In the genomic region with DNA sequence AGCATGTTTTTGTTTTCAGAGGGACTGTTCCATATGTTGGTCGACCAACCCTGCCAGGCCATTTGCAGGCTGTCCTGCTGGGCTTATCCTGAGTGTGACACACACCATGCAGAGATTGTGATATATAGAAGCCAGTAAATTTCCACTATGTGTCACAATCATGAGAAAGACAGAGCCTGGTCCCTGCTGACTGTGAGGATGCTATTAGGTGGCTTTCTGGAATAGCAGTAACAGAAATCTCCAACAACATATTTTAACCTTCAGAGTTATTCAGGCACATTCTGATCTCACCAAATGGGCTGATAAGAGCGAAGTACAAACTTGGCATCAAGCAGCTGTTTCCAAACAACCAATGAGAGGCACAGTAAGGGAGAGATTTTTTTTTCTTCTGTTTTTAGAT, we compare ENCODE assay signal across 12 mouse cellular contexts.
DNase-seq lines count a peak whose midpoint lies in the region; ATAC-seq and TF ChIP-seq lines count a peak whose summit lies in the region.
"Had no signal": no experiment of that assay in that cellular context is flagged by ENCODE, and none has a peak within 500 bp of the region (broad histone marks: within the 10 kb centered on the region; RNA-seq: fewer than 3 reads in every experiment).

No protein-coding gene starts in this region.

- WGBS in heart, embryonic 10.5 days = 27% methylated on average over 2 of the region's 2 CpGs
- WGBS in heart, embryonic 11.5 days (ENCODE audit: insufficient replicate concordance) = 10% methylated on average over 2 of the region's 2 CpGs

- DNase-seq in heart, adult 18-20 months = peak; percentile 57 to 71
- DNase-seq in heart, embryonic 10.5 days (ENCODE audit: low spot score) = no peak
- DNase-seq in 416B (ENCODE audit: low read depth) = peak; percentile 13
- DNase-seq in brain, embryonic 14.5 days (ENCODE audit: low read depth) = peak; percentile 42
- DNase-seq in spleen, postnatal 10 days (ENCODE audit: low spot score in 2 of 2) = no peak
- no peak for DNase-seq in thymus, postnatal 10 days (ENCODE audit: low spot score in 2 of 2)
- no peak for DNase-seq in natural killer cell, adult 2 months (ENCODE audit: low spot score in 2 of 2)
- DNase-seq: thymus, postnatal 36 days had no signal

- no peak for TF ChIP-seq CTCF in brain, embryonic 14.5 days (IDR thresholded peaks at IDR 0.05; ENCODE audit: borderline replicate concordance, extremely low read depth, insufficient read depth, insufficient read length)

- H3K27me3 ChIP-seq in heart, embryonic 10.5 days (ENCODE audit: insufficient read depth, poor library complexity, severe bottlenecking) = no peaks in the 10 kb centered on the region
- no peaks in the 10 kb centered on the region for H3K27me3 ChIP-seq in heart, embryonic 11.5 days (ENCODE audit: control insufficient read depth, insufficient read depth, low read length)
- H3K27me3 ChIP-seq: embryonic facial prominence, embryonic 15.5 days had no signal

- H3K4me1 ChIP-seq in heart, embryonic 10.5 days = no peaks in the 10 kb centered on the region
- H3K4me1 ChIP-seq in heart, embryonic 11.5 days (ENCODE audit: control insufficient read depth, insufficient read depth, low read length) = peaks cover 6% of the 10 kb centered on the region; the same call in 1 of the 2 replicates

- 0 out of 2 replicates have a peak, but pooled peaks have one; percentile 35 for ATAC-seq in heart, embryonic 11.5 days (replicated peaks; ENCODE audit: insufficient number of reproducible peaks, low FRiP score, low TSS enrichment)

- no peak overlapping the region for H3K9ac ChIP-seq in heart, embryonic 11.5 days (ENCODE audit: low read depth, low read length)
- H3K9ac ChIP-seq: embryonic facial prominence, embryonic 15.5 days; liver, embryonic 14.5 days had no signal

- no peak overlapping the region for H3K4me2 ChIP-seq in heart, embryonic 11.5 days
- H3K4me2 ChIP-seq: embryonic facial prominence, embryonic 15.5 days had no signal

- no peaks in the 10 kb centered on the region for H3K9me3 ChIP-seq in heart, embryonic 10.5 days
- no peaks in the 10 kb centered on the region for H3K9me3 ChIP-seq in heart, embryonic 11.5 days (replicated peaks; ENCODE audit: control insufficient read depth, low read length)
- H3K9me3 ChIP-seq: embryonic facial prominence, embryonic 15.5 days had no signal

- H3K4me3 ChIP-seq in heart, embryonic 10.5 days = no peak overlapping the region
- no peak overlapping the region for H3K4me3 ChIP-seq in heart, embryonic 11.5 days (ENCODE audit: low read depth, low read length)
- H3K4me3 ChIP-seq: embryonic facial prominence, embryonic 15.5 days; layer of hippocampus, adult 2 months had no signal

- TF ChIP-seq POLR2A in brain, embryonic 14.5 days (IDR thresholded peaks at IDR 0.05; ENCODE audit: borderline replicate concordance, extremely low read depth, insufficient read depth, insufficient read length, poor library complexity, severe bottlenecking) = no peak

- no peaks in the 10 kb centered on the region for H3K36me3 ChIP-seq in heart, embryonic 10.5 days
- no peaks in the 10 kb centered on the region for H3K36me3 ChIP-seq in heart, embryonic 11.5 days (ENCODE audit: control insufficient read depth, insufficient read depth, low read length)
- H3K36me3 ChIP-seq: embryonic facial prominence, embryonic 15.5 days had no signal

- no peak overlapping the region for H3K27ac ChIP-seq in heart, embryonic 10.5 days
- no peak overlapping the region for H3K27ac ChIP-seq in heart, embryonic 11.5 days (ENCODE audit: low read depth, low read length)
- H3K27ac ChIP-seq: embryonic facial prominence, embryonic 15.5 days; layer of hippocampus, adult 2 months; liver, embryonic 14.5 days had no signal

Comparison
In these comparisons a context has a peak if more than half of its experiments do, and no peak if none do; other contexts are left out.
1. DNase-seq: peak in heart, adult 18-20 months (2 of 2), 416B (single experiment) and brain, embryonic 14.5 days (single experiment); none in heart, embryonic 10.5 days (single experiment), spleen, postnatal 10 days (0 of 2), thymus, postnatal 10 days (0 of 2) and natural killer cell, adult 2 months (0 of 2).